Mouse (Mus musculus): ENCODE results near the gene Exoc6.
A peak's percentile ranks its signal among the peaks of the same experiment; 100 is the strongest.

DNA sequence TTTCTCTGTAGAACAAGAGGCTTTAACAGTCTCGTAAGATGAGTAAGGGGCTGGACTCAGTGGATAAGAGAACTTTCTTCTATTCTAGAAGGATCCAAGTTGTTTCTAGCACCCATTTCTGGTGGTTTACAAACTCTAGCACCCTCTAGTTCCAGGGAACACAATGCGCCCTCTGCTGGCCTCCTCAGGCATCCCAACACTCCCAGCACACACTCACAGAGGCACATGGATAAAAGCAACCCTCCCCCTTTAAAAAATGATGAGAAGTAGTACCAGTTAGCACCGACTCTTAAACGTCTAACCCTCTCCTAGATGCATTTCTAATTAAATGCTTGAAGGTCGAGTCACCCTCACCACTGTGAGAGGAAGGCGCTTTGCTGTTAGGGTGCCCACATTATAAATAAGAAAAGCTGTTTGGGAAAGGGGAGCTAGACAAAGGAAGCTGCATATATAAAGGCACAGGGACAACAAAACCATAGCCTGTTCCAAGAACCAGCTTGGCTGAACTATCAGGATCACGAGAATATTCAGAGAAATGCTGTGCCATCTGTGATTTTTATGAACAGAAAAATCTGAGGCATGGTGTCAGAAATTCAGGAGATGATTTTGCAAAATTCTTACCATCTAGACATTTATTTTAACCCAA, 18.9 kb upstream of the Exoc6 start:
- TF ChIP-seq POLR2A (IDR thresholded peaks at IDR 0.05; ENCODE audit: extremely low read depth, insufficient read depth, low read length) (no peak), CTCF (IDR thresholded peaks at IDR 0.05; ENCODE audit: low read depth, low read length) (peak; percentile 79)
